Comparison of ENCODE assay signal across 26 mouse cellular contexts in genomic region chr2:153309106-153309505, GRCm38 (mm10). TPM values are rescaled to one million over a fixed set of nuclear protein-coding genes. Genes with fewer than 3 reads are reported as not detected.
A peak's percentile ranks its signal among the peaks of the same experiment; 100 is the strongest.
DNase-seq lines count a peak whose midpoint lies in the region; ATAC-seq and TF ChIP-seq lines count a peak whose summit lies in the region.
"Had no signal": no experiment of that assay in that cellular context is flagged by ENCODE, and none has a peak within 500 bp of the region (broad histone marks: within the 10 kb centered on the region; RNA-seq: fewer than 3 reads in every experiment).

No protein-coding gene starts in this region.

- no peaks in the 10 kb centered on the region for H3K27me3 ChIP-seq in forebrain, embryonic 11.5 days (ENCODE audit: control insufficient read depth, insufficient read depth, low read length)
- H3K27me3 ChIP-seq in forebrain, embryonic 14.5 days (replicated peaks; ENCODE audit: control insufficient read depth, insufficient read depth, low read length), result no peaks in the 10 kb centered on the region
- H3K27me3 ChIP-seq in stomach, embryonic 15.5 days (replicated peaks), result no peaks in the 10 kb centered on the region
- no peaks in the 10 kb centered on the region for H3K27me3 ChIP-seq in stomach, postnatal 0 days (ENCODE audit: control insufficient read depth, insufficient read depth, low read length)
- H3K27me3 ChIP-seq: embryonic facial prominence, embryonic 13.5 days; forebrain, embryonic 13.5 days; heart, embryonic 13.5 days; hindbrain, embryonic 15.5 days had no signal

- no peak overlapping the region for H3K9ac ChIP-seq in forebrain, embryonic 11.5 days (ENCODE audit: low read length)
- no peak overlapping the region for H3K9ac ChIP-seq in forebrain, embryonic 14.5 days (ENCODE audit: low read length)
- no peak overlapping the region for H3K9ac ChIP-seq in stomach, embryonic 15.5 days
- H3K9ac ChIP-seq in stomach, postnatal 0 days (ENCODE audit: low read length), result no peak overlapping the region
- H3K9ac ChIP-seq: embryonic facial prominence, embryonic 13.5 days; forebrain, embryonic 13.5 days; forebrain, postnatal 0 days; heart, embryonic 13.5 days; hindbrain, embryonic 15.5 days had no signal

- H3K4me3 ChIP-seq in forebrain, embryonic 11.5 days (ENCODE audit: low read depth, low read length), result no peak overlapping the region
- H3K4me3 ChIP-seq in forebrain, embryonic 14.5 days (ENCODE audit: low read depth, low read length), result no peak overlapping the region
- H3K4me3 ChIP-seq in layer of hippocampus, adult 2 months, result no peak overlapping the region
- no peak overlapping the region for H3K4me3 ChIP-seq in stomach, embryonic 15.5 days (replicated peaks)
- H3K4me3 ChIP-seq in stomach, postnatal 0 days (ENCODE audit: low read depth, low read length), result no peak overlapping the region
- H3K4me3 ChIP-seq: embryonic facial prominence, embryonic 10.5 days; embryonic facial prominence, embryonic 13.5 days; erythroblast, embryonic 14.5 days; forebrain, embryonic 13.5 days; heart, adult 2 months; heart, embryonic 10.5 days; heart, embryonic 13.5 days; hindbrain, embryonic 15.5 days had no signal

- H3K4me2 ChIP-seq in forebrain, embryonic 11.5 days (ENCODE audit: low read depth, low read length, severe bottlenecking), result no peak overlapping the region
- no peak overlapping the region for H3K4me2 ChIP-seq in forebrain, embryonic 14.5 days (ENCODE audit: low read length)
- no peak overlapping the region for H3K4me2 ChIP-seq in stomach, embryonic 15.5 days
- no peak overlapping the region for H3K4me2 ChIP-seq in stomach, postnatal 0 days (replicated peaks; ENCODE audit: low read depth)
- H3K4me2 ChIP-seq: embryonic facial prominence, embryonic 13.5 days; forebrain, embryonic 13.5 days; heart, embryonic 13.5 days; hindbrain, embryonic 15.5 days had no signal

- H3K27ac ChIP-seq in forebrain, embryonic 11.5 days (ENCODE audit: low read depth, low read length), result no peak overlapping the region
- H3K27ac ChIP-seq in forebrain, embryonic 14.5 days (ENCODE audit: low read depth, low read length), result no peak overlapping the region
- H3K27ac ChIP-seq in layer of hippocampus, adult 2 months, result peak overlapping the region; percentile 29
- H3K27ac ChIP-seq in stomach, embryonic 15.5 days, result 0 out of 2 replicates have a peak overlapping the region, but pooled peaks have one; percentile 31
- H3K27ac ChIP-seq in stomach, postnatal 0 days (replicated peaks), result no peak overlapping the region
- H3K27ac ChIP-seq: embryonic facial prominence, embryonic 10.5 days; embryonic facial prominence, embryonic 13.5 days; forebrain, embryonic 13.5 days; heart, adult 2 months; heart, embryonic 10.5 days; heart, embryonic 13.5 days; hindbrain, embryonic 15.5 days had no signal

- no peak for ATAC-seq in forebrain, embryonic 11.5 days (replicated peaks; ENCODE audit: low FRiP score)
- no peak for ATAC-seq in forebrain, embryonic 14.5 days
- no peak for ATAC-seq in stomach, embryonic 15.5 days (ENCODE audit: insufficient read depth, low FRiP score, low read depth)
- no peak for ATAC-seq in stomach, postnatal 0 days (ENCODE audit: low FRiP score, low TSS enrichment)
- ATAC-seq: activated CD4-positive, CD25-positive, alpha-beta regulatory T cell, adult 4 months; forebrain, embryonic 13.5 days; forebrain, postnatal 0 days had no signal

- no peaks in the 10 kb centered on the region for H3K4me1 ChIP-seq in forebrain, embryonic 11.5 days (replicated peaks; ENCODE audit: control insufficient read depth, insufficient read depth, low read length)
- H3K4me1 ChIP-seq in forebrain, embryonic 14.5 days (ENCODE audit: control insufficient read depth, insufficient read depth, low read length), result no peaks in the 10 kb centered on the region
- H3K4me1 ChIP-seq in stomach, embryonic 15.5 days, result peaks cover 3% of the 10 kb centered on the region; the same call in 1 of the 2 replicates
- H3K4me1 ChIP-seq in stomach, postnatal 0 days (replicated peaks; ENCODE audit: control insufficient read depth, insufficient read depth), result no peaks in the 10 kb centered on the region
- H3K4me1 ChIP-seq: embryonic facial prominence, embryonic 10.5 days; embryonic facial prominence, embryonic 13.5 days; forebrain, embryonic 13.5 days had no signal

- no peaks in the 10 kb centered on the region for H3K9me3 ChIP-seq in forebrain, embryonic 11.5 days (ENCODE audit: control insufficient read depth, low read length)
- H3K9me3 ChIP-seq in forebrain, embryonic 14.5 days (replicated peaks; ENCODE audit: control insufficient read depth, low read length), result no peaks in the 10 kb centered on the region
- no peaks in the 10 kb centered on the region for H3K9me3 ChIP-seq in stomach, embryonic 15.5 days
- H3K9me3 ChIP-seq in stomach, postnatal 0 days (ENCODE audit: control insufficient read depth, low read length), result no peaks in the 10 kb centered on the region
- H3K9me3 ChIP-seq: embryonic facial prominence, embryonic 10.5 days; embryonic facial prominence, embryonic 13.5 days; forebrain, embryonic 13.5 days; heart, embryonic 10.5 days; heart, embryonic 13.5 days; hindbrain, embryonic 15.5 days had no signal

- no peak for TF ChIP-seq EP300 in stomach, postnatal 0 days (optimal IDR thresholded peaks at IDR 0.05)

- 82% methylated on average over 8 of the region's 8 CpGs for WGBS in forebrain, embryonic 11.5 days
- WGBS in forebrain, embryonic 14.5 days, result 86% methylated on average over 8 of the region's 8 CpGs
- WGBS in stomach, embryonic 15.5 days, result 59% methylated on average over 8 of the region's 8 CpGs
- 64% methylated on average over 8 of the region's 8 CpGs for WGBS in stomach, postnatal 0 days

- no peaks in the 10 kb centered on the region for H3K36me3 ChIP-seq in forebrain, embryonic 11.5 days (ENCODE audit: control insufficient read depth, insufficient read depth, low read length)
- no peaks in the 10 kb centered on the region for H3K36me3 ChIP-seq in forebrain, embryonic 14.5 days (ENCODE audit: control insufficient read depth, insufficient read depth, low read length)
- H3K36me3 ChIP-seq in stomach, embryonic 15.5 days, result no peaks in the 10 kb centered on the region
- H3K36me3 ChIP-seq in stomach, postnatal 0 days (ENCODE audit: control insufficient read depth, insufficient read depth, low read length), result no peaks in the 10 kb centered on the region
- H3K36me3 ChIP-seq: embryonic facial prominence, embryonic 13.5 days; hindbrain, embryonic 15.5 days had no signal

- no peak for TF ChIP-seq CTCF in layer of hippocampus, adult 2 months (conservative IDR thresholded peaks at IDR 0.05)
- TF ChIP-seq CTCF in stomach, postnatal 0 days (IDR thresholded peaks at IDR 0.05; ENCODE audit: low read depth), result no peak

- peak; percentile 33 for DNase-seq in forebrain, embryonic 11.5 days (ENCODE audit: low spot score)
- no peak for DNase-seq in forebrain, embryonic 14.5 days (ENCODE audit: low spot score)
- DNase-seq in layer of hippocampus, adult 2 months (ENCODE audit: low spot score in 2 of 2), result no peak
- DNase-seq in layer of hippocampus, postnatal 10 days (ENCODE audit: low spot score in 2 of 2), result no peak
- DNase-seq in stomach, postnatal 0 days (ENCODE audit: low spot score), result no peak
- DNase-seq in telencephalon, adult 2 months (ENCODE audit: low read depth, low spot score), result peak; percentile 32
- no peak for DNase-seq in neural tube, embryonic 10.5 days (ENCODE audit: extremely low spot score, low spot score)
- DNase-seq: adrenal gland, adult 8-10 months; adrenal gland, postnatal 36 days; cerebellum, adult 11 months; embryo, embryonic 11 days; forebrain, postnatal 0 days; gastrocnemius, postnatal 10 days; gastrocnemius, postnatal 36 days; heart, adult 2 months; heart, postnatal 14 days; heart, postnatal 4 days had no signal

RNA-seq across cellular contexts. Expression of gene Kif3b, which starts 17.9 kb away (rescaled TPM):
- polyA plus RNA-seq in forebrain, embryonic 11.5 days (2014; fragmentation: Nextera tagmentation; extraction: Ambion mirVana), result 7.1 and 7.4 TPM in 2 replicates
- 14.2 and 15.8 TPM in 2 replicates for polyA plus RNA-seq in forebrain, embryonic 14.5 days (2014; fragmentation: Nextera tagmentation; extraction: Ambion mirVana)
- 10 to 100 TPM; 50.6 to 55.7 TPM for total RNA-seq in layer of hippocampus, adult 2 months (2021)
- 10 to 100 TPM; 83.0 to 89.2 TPM for total RNA-seq in layer of hippocampus, postnatal 10 days (2021)
- polyA plus RNA-seq in stomach, embryonic 15.5 days (2015; fragmentation: Nextera tagmentation; extraction: Ambion mirVana), result 6.3 and 7.0 TPM in 2 replicates
- 3.1 and 3.2 TPM in 2 replicates for polyA plus RNA-seq in stomach, postnatal 0 days (2015; fragmentation: Nextera tagmentation; extraction: Ambion mirVana)

RNA-seq across cellular contexts. Expression of gene Asxl1, which starts 36.5 kb away (rescaled TPM):
- polyA plus RNA-seq in forebrain, embryonic 11.5 days (2014; fragmentation: Nextera tagmentation; extraction: Ambion mirVana), result 25.4 TPM in 2 replicates
- 13.6 and 13.7 TPM in 2 replicates for polyA plus RNA-seq in forebrain, embryonic 14.5 days (2014; fragmentation: Nextera tagmentation; extraction: Ambion mirVana)
- total RNA-seq in layer of hippocampus, adult 2 months (2021), result 10 to 100 TPM; 34.6 to 34.9 TPM
- total RNA-seq in layer of hippocampus, postnatal 10 days (2021), result 10 to 100 TPM; 37.2 to 37.7 TPM
- polyA plus RNA-seq in stomach, embryonic 15.5 days (2015; fragmentation: Nextera tagmentation; extraction: Ambion mirVana), result 11.3 and 14.4 TPM in 2 replicates
- polyA plus RNA-seq in stomach, postnatal 0 days (2015; fragmentation: Nextera tagmentation; extraction: Ambion mirVana), result 5.9 TPM in 2 replicates

Comparison
In these comparisons a context has a peak if more than half of its experiments do, and no peak if none do; other contexts are left out.
1. DNase-seq: peak in forebrain, embryonic 11.5 days (single experiment) and telencephalon, adult 2 months (single experiment); none in forebrain, embryonic 14.5 days (single experiment), layer of hippocampus, adult 2 months (0 of 2), layer of hippocampus, postnatal 10 days (0 of 2), stomach, postnatal 0 days (single experiment) and neural tube, embryonic 10.5 days (single experiment).
2. H3K27ac ChIP-seq: peak in layer of hippocampus, adult 2 months (single experiment) and stomach, embryonic 15.5 days (single experiment); none in forebrain, embryonic 11.5 days (single experiment), forebrain, embryonic 14.5 days (single experiment) and stomach, postnatal 0 days (single experiment).